Mouse (Mus musculus) left cerebral cortex, postnatal 14 days (tissue): ENCODE results near the gene Tmem160. TPM values are rescaled to one million over a fixed set of nuclear protein-coding genes. Genes with fewer than 3 reads are reported as not detected.
A peak's percentile ranks its signal among the peaks of the same experiment; 100 is the strongest.

Experiments used
- DNase-seq, 2 experiments: peaks; one replicate each; pipeline ENCODE4 v3.0.0; 2021 to 2022; ENCODE audit warnings: low spot score in 2 of 2, mixed read lengths in 1 of 2
- intact Hi-C: fragments of 180-260 bp; cut with DNase I; formaldehyde crosslinking; loops from one replicate; pipeline ENCODE4 v1.15.1; 2025
- total RNA-seq, 2 experiments: library from RNA; stranded (reverse); gene quantifications; 2 replicates each; pipeline ENCODE4 v1.2.3; 2021

The Tmem160 gene
- total RNA-seq, 2 experiments from 2014 or later = 90.4 to 90.8 TPM

- peak; percentile 67 to 74 for DNase-seq
- intact Hi-C loops = loop anchor here (1.0 kb wide), 1 partner anchor 30 kb away; no protein-coding TSS in a partner anchor
These were observed 26.4 kb upstream of the Tmem160 start for GRCm38 (mm10) chr7:16426129-16426729.

- intact Hi-C loops = no loop called here
- no peak for DNase-seq
These were observed 19.1 kb upstream of the Tmem160 start for GRCm38 (mm10) chr7:16433352-16433971.

GRCm38 (mm10) chr7:16435088-16435487, 17.5 kb upstream of the Tmem160 start:
- intact Hi-C loops = no loop called here
- no peak for DNase-seq

- intact Hi-C loops = no loop called here
- no peak for DNase-seq
These were observed 11.3 kb upstream of the Tmem160 start for GRCm38 (mm10) chr7:16441241-16441640.

- no peak for DNase-seq
- intact Hi-C loops = no loop called here
These were observed 923 bp upstream of the Tmem160 start for GRCm38 (mm10) chr7:16451656-16452055.

- intact Hi-C loops = no loop called here
- DNase-seq = peak; percentile 74 to 82
These were observed 636 bp downstream of the Tmem160 start for GRCm38 (mm10) chr7:16453118-16453711.

GRCm38 (mm10) chr7:16455016-16455415, 2.4 kb downstream of the Tmem160 start:
- intact Hi-C loops = no loop called here
- no peak for DNase-seq

GRCm38 (mm10) chr7:16456289-16456688, 3.7 kb downstream of the Tmem160 start:
- intact Hi-C loops = no loop called here

GRCm38 (mm10) chr7:16460566-16460965, 8.0 kb downstream of the Tmem160 start:
- no peak for DNase-seq
- intact Hi-C loops = loop anchor here (10.0 kb wide), 2 partner anchors 166 to 274 kb away; partner anchors contain the start of gene Ap2s1

More at GRCm38 (mm10) chr7:16456289-16456688, 3.7 kb downstream of the Tmem160 start:
- DNase-seq = no peak

- intact Hi-C loops = loop anchor here (10.0 kb wide), 2 partner anchors 166 to 274 kb away; partner anchors contain the start of gene Ap2s1
- no peak for DNase-seq
These were observed 8.6 kb downstream of the Tmem160 start for GRCm38 (mm10) chr7:16461151-16461550.

- intact Hi-C loops = loop anchor here (10.0 kb wide), 2 partner anchors 167 to 273 kb away; partner anchors contain the start of gene Ap2s1
- DNase-seq = no peak
These were observed 9.1 kb downstream of the Tmem160 start for GRCm38 (mm10) chr7:16461705-16462104.

- intact Hi-C loops = loop anchor here (10.0 kb wide), 2 partner anchors 168 to 272 kb away; partner anchors contain the start of gene Ap2s1
- peak; percentile 81 to 88 for DNase-seq
These were observed 10.6 kb downstream of the Tmem160 start for GRCm38 (mm10) chr7:16463214-16463613.

- intact Hi-C loops = loop anchor here (2.0 to 10.0 kb wide), 5 partner anchors 26 to 270 kb away; partner anchors contain the start of gene Ap2s1
- peak; percentile 56 to 79 for DNase-seq
These were observed 12.6 kb downstream of the Tmem160 start for GRCm38 (mm10) chr7:16465160-16465559.

GRCm38 (mm10) chr7:16465568-16465967, 13.0 kb downstream of the Tmem160 start:
- no peak for DNase-seq
- intact Hi-C loops = loop anchor here (2.0 to 10.0 kb wide), 5 partner anchors 25 to 269 kb away; partner anchors contain the start of gene Ap2s1

GRCm38 (mm10) chr7:16466565-16466964, 14.0 kb downstream of the Tmem160 start:
- intact Hi-C loops = loop anchor here (10.0 kb wide), 2 partner anchors 172 to 268 kb away; partner anchors contain the start of gene Ap2s1
- peak; percentile 28 to 70 for DNase-seq

GRCm38 (mm10) chr7:16468115-16468514, 15.5 kb downstream of the Tmem160 start:
- intact Hi-C loops = loop anchor here (10.0 kb wide), 2 partner anchors 173 to 267 kb away; partner anchors contain the start of gene Ap2s1

GRCm38 (mm10) chr7:16471549-16471948, 19.0 kb downstream of the Tmem160 start:
- intact Hi-C loops = no loop called here
- no peak for DNase-seq

More at GRCm38 (mm10) chr7:16468115-16468514, 15.5 kb downstream of the Tmem160 start:
- DNase-seq = no peak

GRCm38 (mm10) chr7:16472116-16472709, 19.6 kb downstream of the Tmem160 start:
- intact Hi-C loops = no loop called here
- DNase-seq = no peak

GRCm38 (mm10) chr7:16473847-16474246, 21.3 kb downstream of the Tmem160 start:
- no peak for DNase-seq
- intact Hi-C loops = no loop called here

GRCm38 (mm10) chr7:16474445-16474844, 21.9 kb downstream of the Tmem160 start:
- DNase-seq = no peak
- intact Hi-C loops = no loop called here
